Mouse (Mus musculus) gastrocnemius, adult 2 months (tissue): ENCODE measurements around the gene Tiparp. TPM values are rescaled to one million over a fixed set of nuclear protein-coding genes. Genes with fewer than 3 reads are reported as not detected.

Experiments
- DNase-seq: peaks from one replicate; pipeline ENCODE4 v3.0.0; 2022
- H3K27ac ChIP-seq: fragments of 200-600 bp; 2 replicates; pipeline ENCODE4 v1.8.1; 2022; ENCODE audit warnings: mild to moderate bottlenecking
- H3K4me3 ChIP-seq: fragments of 200-600 bp; 2 replicates; pipeline ENCODE4 v1.8.1; 2022; ENCODE audit warnings: mild to moderate bottlenecking, moderate library complexity
- CTCF ChIP-seq: fragments of 200-600 bp; IDR thresholded peaks from 2 replicates; pipeline ENCODE4 v1.8.1; 2022; ENCODE audit warnings: antibody characterized with exemption, mild to moderate bottlenecking, moderate library complexity
- intact Hi-C: fragments of 180-260 bp; cut with DNase I; formaldehyde crosslinking; loops from one replicate; pipeline ENCODE4 v1.15.1; 2025
- total RNA-seq, 2 experiments: library from RNA; stranded (reverse); gene quantifications; 2 replicates each; pipeline ENCODE4 v1.2.3; 2021

Tiparp gene
- total RNA-seq, 2 experiments from 2014 or later, result 10.1 to 24.8 TPM

DNA sequence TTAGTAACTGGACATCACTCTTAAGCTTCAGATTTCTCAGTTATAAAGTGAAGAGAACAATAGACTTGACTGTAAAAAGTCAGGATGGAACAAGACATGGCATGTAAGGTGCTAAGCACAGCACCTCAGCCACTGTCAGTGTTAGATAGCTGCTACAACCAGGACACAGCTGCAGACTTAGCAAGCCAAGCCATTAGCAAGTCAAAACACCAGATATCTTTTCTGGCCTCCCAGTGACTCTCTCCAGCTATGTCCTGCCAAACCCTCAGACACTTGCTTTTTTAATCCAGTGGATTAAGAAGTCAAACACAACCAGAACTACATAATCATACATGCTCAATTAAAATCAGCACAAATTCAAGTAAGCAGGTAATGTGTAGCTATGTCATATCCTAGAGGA lies 41.7 kb downstream of the Tiparp start:
- H3K27ac ChIP-seq, result no peak overlapping the region
- TF ChIP-seq CTCF, result no peak
- DNase-seq, result no peak
- intact Hi-C loops, result no loop called here
- no peak overlapping the region for H3K4me3 ChIP-seq

DNA sequence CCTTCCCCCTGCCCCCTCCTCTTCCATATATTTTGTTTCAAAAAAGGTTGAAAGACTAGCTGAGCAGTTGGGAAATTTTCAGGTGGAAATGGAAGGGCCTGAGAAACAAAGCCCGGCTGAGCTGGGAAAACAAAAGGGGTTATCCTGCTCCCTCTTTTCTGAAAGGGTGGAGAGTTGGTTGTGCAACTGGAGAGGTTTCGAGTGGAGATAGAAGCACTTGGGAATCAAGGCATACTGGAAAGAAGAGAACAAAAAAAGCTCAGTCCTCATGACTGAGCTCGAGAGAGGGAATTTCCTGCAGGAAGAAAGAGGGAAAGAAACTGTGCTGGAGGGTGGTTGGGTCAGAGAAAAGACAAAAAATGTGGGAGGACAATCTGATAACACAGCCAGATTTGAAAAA lies 45.3 kb downstream of the Tiparp start:
- no peak for DNase-seq
- no peak overlapping the region for H3K4me3 ChIP-seq
- no peak for TF ChIP-seq CTCF
- no peak overlapping the region for H3K27ac ChIP-seq
- intact Hi-C loops, result no loop called here

DNA sequence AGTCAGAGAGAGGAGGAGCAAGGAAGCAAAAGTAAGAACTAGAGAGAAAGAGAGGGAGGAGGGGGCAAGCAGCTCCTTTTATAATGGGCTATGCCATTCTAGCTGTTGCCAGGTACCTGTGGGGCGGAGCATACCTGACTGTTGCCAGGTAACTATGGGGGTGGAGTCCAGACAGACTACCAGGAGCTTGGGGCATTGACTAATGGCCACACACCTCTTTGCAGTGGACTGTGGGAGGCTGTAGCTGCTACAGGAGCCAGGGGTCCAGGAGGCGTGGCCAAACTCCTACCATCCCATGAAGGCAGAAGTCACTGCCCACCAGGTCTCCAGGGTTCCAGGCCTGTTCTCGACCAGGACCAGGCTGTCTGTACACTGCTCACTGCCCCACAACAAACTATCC lies 49.4 kb downstream of the Tiparp start:
- Histone ChIP-seq H3K4me3 (no peak overlapping the region), H3K27ac (no peak overlapping the region)
- intact Hi-C loops, result no loop called here
- no peak for DNase-seq
- no peak for TF ChIP-seq CTCF

DNA sequence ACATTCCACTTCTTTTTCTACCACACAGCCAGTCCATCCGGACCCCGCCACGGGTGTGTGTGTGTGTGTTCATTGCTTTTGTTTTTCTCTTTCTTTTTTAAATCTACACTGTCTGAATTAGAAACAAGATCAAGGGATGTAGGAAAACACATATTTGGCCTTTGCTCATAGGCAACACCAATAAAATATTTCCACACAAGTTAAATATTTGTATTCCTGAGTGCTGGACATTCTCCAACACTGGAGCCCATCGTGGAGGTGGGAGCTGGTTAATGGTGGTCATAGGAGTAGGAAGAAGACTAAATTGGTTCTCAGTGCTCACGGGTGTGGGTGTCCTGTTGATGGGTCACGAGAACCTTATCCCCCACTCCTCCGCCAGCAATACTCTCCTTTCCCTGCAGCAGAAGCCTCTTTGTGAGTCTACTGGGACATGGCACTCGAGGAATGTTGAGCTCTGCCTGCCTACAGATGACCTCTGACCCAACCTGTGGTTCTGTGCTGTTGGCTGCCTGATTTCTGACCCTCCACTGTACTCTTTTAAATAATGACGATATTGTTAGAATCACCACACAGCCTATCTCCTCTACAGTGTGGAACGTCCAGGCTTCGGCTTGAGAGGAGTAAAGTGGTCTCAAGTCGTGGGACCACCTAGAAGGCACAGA lies 51.2 kb downstream of the Tiparp start:
- H3K4me3 ChIP-seq, result no peak overlapping the region
- no peak for DNase-seq
- no peak for TF ChIP-seq CTCF
- no peak overlapping the region for H3K27ac ChIP-seq
- intact Hi-C loops, result no loop called here

DNA sequence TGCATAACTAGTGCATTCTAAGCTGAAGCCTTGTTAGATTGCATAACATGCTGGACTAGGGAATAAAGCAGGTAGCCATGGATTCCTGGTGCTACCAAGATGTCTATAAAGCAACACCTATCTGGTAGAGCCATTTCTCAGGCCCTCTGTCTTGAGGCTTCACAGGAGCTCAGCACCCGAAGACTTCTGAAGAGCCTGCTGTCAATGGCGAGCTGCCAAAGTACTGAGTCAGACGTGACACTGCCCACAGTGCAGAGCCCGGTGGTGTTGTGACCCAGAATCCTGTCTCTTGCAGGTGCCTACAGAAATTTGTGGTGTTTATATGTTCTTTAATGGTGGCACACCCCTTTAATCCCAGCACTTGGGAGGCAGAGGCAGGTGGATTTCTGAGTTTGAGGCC lies 53.4 kb downstream of the Tiparp start:
- H3K27ac ChIP-seq, result no peak overlapping the region
- intact Hi-C loops, result no loop called here
- peak; percentile 33 for DNase-seq
- H3K4me3 ChIP-seq, result no peak overlapping the region
- no peak for TF ChIP-seq CTCF

DNA sequence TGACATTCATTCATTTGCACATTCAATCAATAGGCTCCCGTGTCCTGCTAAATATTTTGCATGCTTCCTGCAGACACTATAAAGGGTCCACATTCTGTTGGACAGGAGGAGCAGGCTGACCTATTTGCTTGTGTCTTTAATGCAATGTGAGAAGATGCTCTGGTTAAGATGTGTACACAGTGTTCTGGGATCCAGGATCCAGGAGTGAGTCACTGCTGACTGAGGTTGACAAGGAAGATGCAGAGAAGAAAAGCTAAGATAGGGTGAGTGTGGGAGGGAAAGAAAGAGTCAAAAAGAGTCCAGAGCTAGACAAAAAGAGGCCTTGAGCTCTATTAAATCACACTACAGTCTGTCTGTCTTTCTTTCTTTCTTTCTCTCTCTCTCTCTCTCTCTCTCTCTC lies 56.1 kb downstream of the Tiparp start:
- intact Hi-C loops, result no loop called here
- no peak for TF ChIP-seq CTCF
- DNase-seq, result no peak
- Histone ChIP-seq H3K4me3 (no peak overlapping the region), H3K27ac (no peak overlapping the region)

DNA sequence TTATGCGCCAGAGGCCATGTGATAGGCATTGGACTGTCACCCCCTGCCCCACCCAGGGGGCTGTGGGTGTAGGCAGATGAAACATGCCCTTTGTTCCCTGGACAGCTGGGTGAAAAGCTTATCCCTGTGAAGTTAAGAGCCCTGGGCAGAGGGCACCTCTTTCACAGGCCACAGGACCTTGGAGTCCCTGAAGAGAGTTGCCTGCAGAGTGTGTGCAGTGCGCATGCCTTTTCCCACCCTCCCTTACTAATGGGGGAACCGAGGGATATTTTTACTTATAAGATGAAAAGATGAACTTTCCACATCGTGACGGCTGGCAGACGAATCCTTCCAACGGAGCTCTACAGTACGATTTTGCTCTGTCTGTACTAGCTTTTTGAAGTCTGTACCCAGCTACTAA lies 57.1 kb downstream of the Tiparp start:
- H3K4me3 ChIP-seq, result no peak overlapping the region
- intact Hi-C loops, result no loop called here
- no peak for TF ChIP-seq CTCF

DNA sequence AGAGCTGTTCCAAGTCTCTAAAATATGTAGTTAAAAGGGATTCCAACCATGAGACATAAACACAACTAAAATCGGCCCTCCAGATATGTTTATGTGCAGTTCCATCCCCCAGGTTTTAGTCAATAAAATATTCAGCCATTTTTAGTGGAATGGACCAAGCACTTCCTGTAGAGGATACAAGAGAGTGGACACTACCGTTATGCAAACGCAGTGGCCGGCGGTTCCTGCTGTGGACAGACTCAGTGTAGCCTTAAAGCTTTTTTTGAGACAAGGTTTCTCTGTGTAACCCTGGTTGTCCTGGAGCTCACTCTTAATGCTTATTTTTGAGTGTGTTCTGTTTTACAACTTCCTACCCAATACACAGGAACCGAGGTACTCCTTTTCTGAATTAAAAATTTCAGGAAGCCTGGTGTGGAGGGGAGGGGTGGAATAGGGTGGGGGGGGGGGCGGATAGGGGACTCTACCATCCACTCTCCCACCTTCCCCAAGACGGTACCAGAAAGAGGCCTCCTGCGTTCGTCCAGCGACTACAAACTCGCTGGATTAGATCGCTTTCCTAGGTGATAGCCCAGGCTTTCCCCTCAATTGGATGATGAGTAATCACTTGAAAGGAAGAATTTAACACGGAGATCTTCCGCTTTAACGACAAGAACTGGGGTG lies 57.7 kb downstream of the Tiparp start:
- Histone ChIP-seq H3K4me3 (peak overlapping the region; percentile 57), H3K27ac (0 out of 2 replicates have a peak overlapping the region, but pooled peaks have one; percentile 6)
- no peak for TF ChIP-seq CTCF
- DNase-seq, result no peak
- intact Hi-C loops, result no loop called here

More for the DNA sequence above, 57.1 kb downstream of the Tiparp start:
- no peak for DNase-seq
- no peak overlapping the region for H3K27ac ChIP-seq

DNA sequence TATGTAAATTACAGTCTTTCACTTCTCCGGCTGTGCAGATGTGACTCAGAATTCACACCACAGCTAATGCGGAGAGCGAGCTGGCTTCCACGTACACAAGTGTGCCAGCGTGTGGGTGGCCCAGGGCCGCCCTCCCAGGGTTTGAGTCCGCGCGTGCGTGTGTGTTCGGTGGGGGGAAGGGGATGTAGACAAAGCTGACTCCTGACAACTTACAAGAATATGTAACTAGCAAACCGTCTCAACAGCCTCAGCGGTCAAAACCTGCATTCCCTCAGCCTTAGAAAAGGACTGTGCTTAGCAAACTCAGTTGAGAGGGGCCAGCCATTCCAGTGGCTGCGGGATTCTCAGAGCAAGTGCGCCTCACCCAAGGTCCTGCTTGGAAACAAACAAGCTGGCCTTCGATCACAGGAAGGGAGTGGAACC lies 58.3 kb downstream of the Tiparp start:
- intact Hi-C loops, result no loop called here
- TF ChIP-seq CTCF, result no peak
- peak; percentile 28 for DNase-seq
- peak overlapping the region; percentile 57 for H3K4me3 ChIP-seq
- H3K27ac ChIP-seq, result 0 out of 2 replicates have a peak overlapping the region, but pooled peaks have one; percentile 6

DNA sequence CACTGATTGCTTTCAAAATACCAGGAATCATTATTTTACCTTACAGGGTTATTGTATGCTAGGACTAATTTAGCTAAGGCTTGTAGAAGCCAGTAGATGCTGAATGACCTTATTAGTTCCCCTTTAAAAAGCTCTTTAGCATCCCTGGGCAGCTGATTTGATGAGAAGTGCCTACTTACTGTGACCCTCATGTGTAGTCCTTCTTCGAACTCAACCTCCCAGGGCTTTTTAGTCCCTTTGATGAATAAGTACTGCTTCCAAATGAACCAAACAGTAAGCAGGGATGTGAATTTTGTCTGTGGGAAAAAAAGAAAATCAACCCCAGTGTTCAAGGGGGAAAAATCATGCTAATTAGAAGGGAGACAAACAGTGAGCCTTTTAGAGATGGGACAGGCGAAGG lies 58.8 kb downstream of the Tiparp start:
- H3K4me3 ChIP-seq, result no peak overlapping the region
- DNase-seq, result no peak
- no peak for TF ChIP-seq CTCF
- intact Hi-C loops, result no loop called here
- H3K27ac ChIP-seq, result no peak overlapping the region

DNA sequence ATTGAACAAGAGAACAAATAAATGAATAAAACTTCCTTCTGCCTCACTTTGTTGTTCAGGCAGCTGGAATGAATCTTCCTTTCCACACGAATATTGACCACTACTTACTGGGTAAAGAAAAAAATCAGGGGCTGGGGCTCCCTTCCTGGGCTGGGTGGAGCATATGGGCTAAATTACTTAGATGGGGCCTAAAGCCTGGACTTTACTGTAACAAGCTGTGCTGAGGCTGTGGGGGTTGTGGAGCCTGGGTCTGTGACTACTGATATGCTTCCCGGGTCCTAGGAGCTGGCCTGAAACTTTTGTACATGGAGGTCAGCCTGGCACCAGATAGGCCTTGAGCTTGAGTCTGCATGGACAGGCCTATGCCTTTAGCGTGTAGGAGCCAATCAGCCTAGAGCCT lies 60.2 kb downstream of the Tiparp start:
- no peak overlapping the region for H3K4me3 ChIP-seq
- TF ChIP-seq CTCF, result no peak
- intact Hi-C loops, result no loop called here
- DNase-seq, result no peak
- no peak overlapping the region for H3K27ac ChIP-seq

DNA sequence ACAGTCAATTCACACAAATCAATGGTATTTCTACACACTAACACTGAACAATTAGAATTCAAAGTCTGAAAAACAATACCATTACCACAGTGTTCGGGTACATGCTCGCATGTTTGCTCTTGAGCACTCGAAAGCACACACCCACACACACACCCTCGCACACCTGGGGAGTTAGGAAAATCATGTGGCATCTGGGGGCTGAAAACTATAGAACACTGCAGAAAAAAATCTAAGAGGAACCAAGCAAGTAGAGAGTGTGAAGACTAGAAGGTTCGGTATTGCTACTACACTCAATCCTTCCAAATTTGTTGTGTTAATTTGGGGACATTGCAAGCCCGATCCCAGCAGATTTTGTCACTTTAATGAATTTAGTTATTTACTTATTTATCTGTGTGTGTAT lies 64.6 kb downstream of the Tiparp start:
- no peak for TF ChIP-seq CTCF
- H3K4me3 ChIP-seq, result no peak overlapping the region
- intact Hi-C loops, result no loop called here
- H3K27ac ChIP-seq, result no peak overlapping the region
- no peak for DNase-seq

DNA sequence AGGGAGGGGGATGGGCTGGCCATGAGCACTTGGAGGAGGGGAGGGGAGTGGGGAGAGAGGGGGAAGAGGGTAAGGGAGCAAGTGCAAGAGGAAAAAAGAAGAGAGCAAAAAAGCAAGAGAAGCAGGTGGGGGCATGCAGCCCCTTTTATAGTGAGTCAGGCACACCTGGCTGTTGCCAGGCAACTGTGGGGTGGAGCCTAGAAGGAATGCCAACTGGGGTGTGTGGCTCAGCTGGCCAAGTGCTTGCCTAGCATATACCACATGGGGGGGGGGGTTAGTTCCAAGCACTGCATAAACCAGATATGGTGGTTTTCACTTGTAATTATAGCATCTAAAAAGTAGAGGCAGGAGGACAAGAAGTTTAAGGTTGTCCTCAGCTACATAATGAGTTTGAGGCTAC lies 66.3 kb downstream of the Tiparp start:
- intact Hi-C loops, result no loop called here
- DNase-seq, result no peak
- no peak overlapping the region for H3K27ac ChIP-seq
- no peak overlapping the region for H3K4me3 ChIP-seq
- no peak for TF ChIP-seq CTCF

DNA sequence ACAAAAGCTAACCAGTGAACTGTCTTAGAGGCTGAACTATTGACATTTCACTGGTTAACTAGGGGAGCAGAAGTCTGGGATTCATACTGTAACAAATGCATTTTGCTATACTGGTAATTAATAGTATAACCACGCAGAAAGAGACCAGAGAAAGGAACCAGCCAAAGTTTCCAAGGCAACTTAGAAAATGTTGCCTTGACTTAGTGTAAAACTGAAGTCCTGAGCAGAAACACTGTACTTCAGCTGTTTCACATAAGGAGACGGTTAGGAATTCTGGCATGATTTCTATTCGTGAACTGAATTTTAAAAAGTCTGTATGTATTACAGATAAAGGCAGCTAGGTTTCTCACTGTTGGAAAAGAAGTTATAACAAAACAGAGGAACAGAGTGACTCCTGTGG lies 67.0 kb downstream of the Tiparp start:
- intact Hi-C loops, result no loop called here
- no peak overlapping the region for H3K4me3 ChIP-seq
- DNase-seq, result no peak
- TF ChIP-seq CTCF, result no peak
- no peak overlapping the region for H3K27ac ChIP-seq
